Mouse (Mus musculus) mouse trophoblast stem cell (cell line): ENCODE results near the gene Cfap221.

Source experiments
- in situ Hi-C, 2 experiments: fragments of 300-500 bp; cut with MseI, MboI; formaldehyde crosslinking; loops; 2 replicates in 1 of 2; 3 replicates in 1 of 2; pipeline ENCODE4 v1.15.1; 2025

The Cfap221 gene

DNA sequence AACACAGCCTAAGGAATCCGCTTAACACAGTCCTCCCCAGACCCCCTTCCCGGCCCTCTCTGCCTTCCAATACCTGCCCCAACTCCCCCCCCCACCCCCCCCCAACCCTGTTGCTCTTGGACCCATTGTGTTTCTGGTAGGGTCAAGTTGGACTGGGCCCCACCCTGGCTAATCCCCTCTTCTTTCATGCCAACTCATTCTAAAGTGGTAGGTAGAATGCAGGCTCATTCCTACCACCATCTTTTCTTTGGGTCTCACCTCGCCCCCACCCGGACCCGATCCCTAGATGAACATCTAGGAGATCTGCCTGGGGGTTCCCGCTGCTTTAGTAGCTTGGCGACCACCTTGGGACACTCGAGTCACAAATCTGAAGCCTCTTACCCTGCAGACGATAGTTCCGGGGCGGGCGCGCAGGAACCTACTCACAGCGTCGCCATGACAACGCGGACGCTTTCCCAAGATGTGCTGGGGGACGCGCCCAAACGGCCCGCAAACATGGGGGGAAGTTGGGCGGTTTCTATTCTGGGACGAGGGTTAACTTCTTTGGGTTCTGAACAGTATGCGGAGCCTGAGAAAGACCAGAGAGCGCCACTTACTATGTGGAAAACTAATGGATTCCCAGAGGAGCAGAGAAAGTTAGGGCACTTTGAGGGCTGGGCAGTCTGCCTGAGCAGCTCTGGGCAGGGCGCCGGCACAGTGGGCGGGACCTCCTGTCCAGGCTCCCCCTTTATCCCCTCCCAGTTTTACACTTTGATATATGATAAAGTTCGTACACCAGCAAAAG, at the start of gene Cfap221:
Gene Cfap221, minus strand, starts transcription at position 437 of the 784 bp plus-strand sequence.
- in situ Hi-C loops = no loop called here

DNA sequence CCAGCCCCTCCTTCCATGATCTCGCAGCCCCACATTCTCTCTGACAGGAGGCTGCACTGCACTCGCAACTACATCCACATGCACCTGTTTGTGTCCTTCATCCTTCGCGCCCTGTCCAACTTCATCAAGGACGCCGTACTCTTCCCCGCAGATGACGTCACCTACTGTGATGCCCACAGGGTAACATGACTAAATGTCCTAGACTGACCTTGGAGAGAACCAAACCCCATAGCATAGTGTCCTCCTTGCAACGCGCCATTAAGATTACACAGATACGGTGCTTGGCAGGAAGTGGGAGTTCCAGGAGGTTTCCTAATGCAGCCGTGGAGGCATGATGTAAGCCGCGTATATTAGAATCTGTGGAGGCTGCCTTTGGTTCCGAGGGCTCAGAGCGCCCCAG, 47.5 kb upstream of the Cfap221 start:
- in situ Hi-C loops = no loop called here

GRCm38 (mm10) chr1:120042421-120042820, 45.4 kb upstream of the Cfap221 start:
- in situ Hi-C loops = no loop called here

GRCm38 (mm10) chr1:120038594-120038993, 41.6 kb upstream of the Cfap221 start:
- in situ Hi-C loops = no loop called here

GRCm38 (mm10) chr1:120037021-120037683, 40.1 kb upstream of the Cfap221 start:
- in situ Hi-C loops = no loop called here

GRCm38 (mm10) chr1:120035456-120036034, 38.5 kb upstream of the Cfap221 start:
- in situ Hi-C loops = no loop called here

DNA sequence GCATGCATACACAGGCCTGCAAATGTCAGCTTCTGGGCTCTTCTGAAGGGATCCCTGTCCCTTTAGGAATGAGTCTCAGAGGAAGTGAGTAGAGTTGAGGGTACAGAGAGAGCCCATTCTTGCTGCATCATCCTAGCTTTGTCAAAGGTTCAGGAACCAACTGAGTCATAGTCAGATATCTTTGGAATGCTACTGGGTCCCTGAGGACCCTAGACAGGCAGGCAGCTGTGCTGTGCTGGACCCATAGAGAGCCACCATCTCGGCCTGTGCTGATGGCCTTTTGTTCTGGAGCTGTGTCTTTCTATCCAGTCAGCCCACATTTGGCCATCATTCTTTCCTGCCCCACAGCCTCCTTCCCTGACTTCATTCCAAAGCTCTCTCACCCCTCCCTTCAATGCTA, 37.8 kb upstream of the Cfap221 start:
- in situ Hi-C loops = loop anchor here (5.0 kb wide), 2 partner anchors 53 to 58 kb away; no protein-coding TSS in a partner anchor

GRCm38 (mm10) chr1:120033469-120033854, 36.4 kb upstream of the Cfap221 start:
- in situ Hi-C loops = loop anchor here (5.0 kb wide), 2 partner anchors 54 to 59 kb away; no protein-coding TSS in a partner anchor

GRCm38 (mm10) chr1:120032804-120033468, 35.9 kb upstream of the Cfap221 start:
- in situ Hi-C loops = loop anchor here (5.0 kb wide), 2 partner anchors 54 to 59 kb away; no protein-coding TSS in a partner anchor

GRCm38 (mm10) chr1:120030474-120030873, 33.4 kb upstream of the Cfap221 start:
- in situ Hi-C loops = loop anchor here (5.0 kb wide), 2 partner anchors 57 to 62 kb away; no protein-coding TSS in a partner anchor

DNA sequence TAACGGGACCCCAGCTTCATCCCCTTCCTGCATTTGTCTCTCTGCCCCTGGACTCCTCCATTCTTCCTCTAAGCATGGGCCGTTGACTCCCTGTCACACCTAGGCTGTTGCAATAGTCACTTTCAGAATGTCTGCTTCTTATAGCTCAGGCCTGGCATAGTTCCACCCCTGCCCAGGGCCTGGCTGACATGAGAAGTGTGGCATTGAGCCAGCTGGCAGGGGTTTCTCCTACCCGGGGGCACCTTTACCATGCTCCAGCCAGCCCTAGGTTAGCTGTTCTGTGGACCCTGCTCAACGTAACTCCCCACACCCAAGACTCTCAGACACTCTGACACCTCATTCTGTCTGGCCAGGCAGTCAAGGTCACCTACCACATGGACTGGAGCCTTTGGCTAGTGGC, 30.7 kb upstream of the Cfap221 start:
- in situ Hi-C loops = loop anchor here in 1 of 2 experiments (10.0 kb wide), 1 partner anchor 127 kb away; no protein-coding TSS in a partner anchor

DNA sequence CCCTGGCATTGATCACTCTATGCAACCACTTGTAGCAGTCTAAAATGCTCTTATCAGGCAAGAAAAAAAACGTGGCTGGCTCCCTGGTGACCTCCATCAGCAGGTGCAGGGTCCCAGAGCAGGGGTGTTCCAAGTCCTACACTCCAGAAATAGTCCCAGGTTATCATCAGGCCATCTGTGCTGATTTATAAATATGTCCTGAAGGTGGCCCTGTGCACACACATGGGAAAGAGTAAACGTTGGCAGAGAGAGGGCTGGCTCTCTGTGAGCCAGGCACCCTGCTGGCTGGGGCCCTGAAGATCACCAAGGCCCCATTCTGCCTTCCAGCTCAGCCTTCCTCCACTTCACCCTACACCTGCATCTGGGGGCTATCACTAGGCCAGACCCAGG, 28.0 kb upstream of the Cfap221 start:
- in situ Hi-C loops = loop anchor here in 1 of 2 experiments (10.0 kb wide), 1 partner anchor 130 kb away; no protein-coding TSS in a partner anchor

GRCm38 (mm10) chr1:120024331-120025049, 27.5 kb upstream of the Cfap221 start:
- in situ Hi-C loops = loop anchor here in 1 of 2 experiments (10.0 kb wide), 1 partner anchor 130 kb away; no protein-coding TSS in a partner anchor

DNA sequence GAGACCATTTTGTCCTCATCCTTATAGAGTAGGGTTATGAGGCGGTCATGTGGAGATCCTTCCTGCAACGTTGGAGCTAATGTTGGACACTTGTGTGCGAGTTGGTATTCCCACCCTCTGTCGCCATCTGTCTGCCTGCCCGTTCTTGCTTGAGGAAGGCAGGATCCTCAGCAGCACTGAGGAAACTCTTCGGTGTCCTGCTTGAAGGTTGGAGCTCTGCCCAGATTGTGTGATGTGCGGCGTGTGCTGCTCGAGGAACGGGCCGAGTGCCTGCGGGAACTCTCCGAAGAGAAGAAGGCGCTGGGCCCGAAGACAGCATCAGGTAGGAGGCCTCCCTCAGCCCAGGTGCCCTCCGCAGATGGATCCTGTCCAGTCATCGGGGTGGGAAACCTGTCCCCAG, 24.9 kb upstream of the Cfap221 start:
- in situ Hi-C loops = loop anchor here in 1 of 2 experiments (10.0 kb wide), 1 partner anchor 133 kb away; no protein-coding TSS in a partner anchor

DNA sequence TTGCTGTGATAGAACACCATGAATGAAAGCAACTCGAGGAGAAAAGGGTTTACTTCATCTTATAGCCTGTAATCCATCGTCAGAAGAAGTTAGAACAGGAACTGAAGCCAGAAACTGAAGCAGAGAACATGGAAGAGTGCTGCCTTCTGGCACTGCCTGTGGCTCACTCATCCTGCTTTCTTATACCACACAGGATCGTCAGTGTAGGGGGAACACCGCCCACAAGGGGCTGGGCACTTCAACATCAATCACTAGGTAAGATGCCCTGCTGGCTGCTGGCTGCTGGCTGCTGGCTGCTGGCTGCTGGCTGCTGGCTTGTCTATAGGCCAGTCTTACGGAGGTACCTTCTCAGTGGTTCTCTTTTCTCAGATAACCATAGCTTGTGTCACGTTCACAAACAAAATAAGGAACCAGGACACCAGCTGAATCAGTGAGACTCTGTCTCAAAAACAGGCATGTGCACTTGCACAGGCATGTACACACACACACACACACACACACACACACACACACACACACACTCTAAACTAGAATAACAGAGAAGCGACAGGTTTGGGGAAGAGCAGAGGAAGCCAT, 23.4 kb upstream of the Cfap221 start:
- in situ Hi-C loops = loop anchor here in 1 of 2 experiments (10.0 kb wide), 1 partner anchor 134 kb away; no protein-coding TSS in a partner anchor

DNA sequence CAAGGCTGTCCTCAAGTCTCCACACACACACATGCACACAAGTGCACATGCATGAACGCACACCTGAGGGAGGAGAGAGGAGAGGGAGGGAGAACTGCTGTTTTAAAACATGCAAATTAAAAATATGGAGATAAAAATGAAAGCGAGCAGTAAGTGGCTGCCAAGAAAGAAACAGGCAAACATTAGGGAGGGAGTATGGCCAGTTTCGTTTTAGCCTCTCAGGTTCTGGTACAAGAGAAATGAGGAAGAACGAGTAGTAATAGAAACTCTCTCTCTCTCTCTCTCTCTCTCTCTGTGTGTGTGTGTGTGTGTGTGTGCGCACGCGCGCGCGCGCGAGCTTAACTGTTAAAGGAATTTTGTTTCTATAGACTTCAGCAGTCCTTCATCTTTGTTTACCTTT, 22.4 kb upstream of the Cfap221 start:
- in situ Hi-C loops = no loop called here

GRCm38 (mm10) chr1:120018900-120019299, 21.9 kb upstream of the Cfap221 start:
- in situ Hi-C loops = no loop called here

GRCm38 (mm10) chr1:120016240-120016639, 19.2 kb upstream of the Cfap221 start:
- in situ Hi-C loops = no loop called here

DNA sequence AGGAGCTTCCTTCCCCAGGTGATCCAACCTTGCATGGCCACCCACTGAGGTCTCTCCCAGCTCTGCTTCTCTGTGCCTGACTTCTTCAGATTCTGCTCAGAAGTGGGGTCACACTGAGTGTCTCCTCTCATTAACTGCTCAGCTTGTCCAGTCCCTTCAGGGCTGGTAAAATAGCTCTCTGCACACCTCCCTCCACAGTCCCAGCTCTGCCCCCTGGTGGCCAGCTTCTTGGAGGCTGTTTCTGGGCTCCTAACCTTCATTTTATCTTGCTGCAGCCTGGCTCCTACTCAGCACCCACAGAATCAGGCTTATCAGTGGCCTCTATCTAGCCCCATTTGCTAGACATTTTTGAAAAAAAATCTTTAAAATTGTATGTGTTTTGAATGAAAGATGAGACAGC, 16.1 kb upstream of the Cfap221 start:
- in situ Hi-C loops = no loop called here

DNA sequence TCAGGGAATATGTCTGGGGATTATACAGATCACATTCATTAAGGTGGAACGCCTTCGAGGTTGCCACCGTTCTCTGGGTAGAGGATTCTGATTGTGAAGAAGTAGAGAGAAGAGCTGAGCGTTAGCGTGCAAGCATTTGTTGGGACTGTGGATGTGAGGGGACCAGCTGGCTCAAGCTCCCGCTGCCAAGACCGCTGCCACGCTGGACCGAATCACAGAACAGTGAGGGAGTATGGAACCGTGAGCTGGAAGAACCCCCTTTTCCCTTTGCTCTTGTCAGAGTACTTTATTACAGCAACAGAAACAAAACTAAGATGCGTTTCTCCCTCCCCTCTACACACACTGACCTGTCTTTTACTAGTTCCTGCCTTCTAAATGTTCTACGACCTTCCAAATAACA, 15.6 kb upstream of the Cfap221 start:
- in situ Hi-C loops = no loop called here
